Mouse (Mus musculus) left cerebral cortex, postnatal 10 days (tissue): ENCODE data around the gene Mrpl49. TPM values are rescaled to one million over a fixed set of nuclear protein-coding genes. Genes with fewer than 3 reads are reported as not detected.

Experiments
- DNase-seq, 2 experiments: peaks; one replicate each; pipeline ENCODE4 v3.0.0; 2021 to 2022; ENCODE audit warnings: low spot score in 2 of 2, mixed read lengths in 1 of 2; ENCODE audit errors: extremely low spot score in 1 of 2
- intact Hi-C: fragments of 180-260 bp; cut with DNase I; formaldehyde crosslinking; loops from one replicate; pipeline ENCODE4 v1.15.1; 2025
- total RNA-seq, 2 experiments: library from RNA; stranded (reverse); gene quantifications; 2 replicates each; pipeline ENCODE4 v1.2.3; 2021

Gene Mrpl49
- total RNA-seq, result 10 to 100 TPM; 43.3 to 45.3 TPM

- peak; percentile 99 to 100 for DNase-seq
- intact Hi-C loops, result no loop called here
These were observed at the start of gene Mrpl49, which contains the start of gene Fau for GRCm38 (mm10) chr19:6057313-6058096. Gene Mrpl49 (minus strand): TSS chr19:6057785. Gene Fau (plus strand): TSS chr19:6057844.

GRCm38 (mm10) chr19:6105586-6105985 is 48.0 kb upstream of the Mrpl49 start, which contains the start of gene Naaladl1:
Gene Naaladl1 (plus strand): TSS chr19:6105782.
- intact Hi-C loops, result no loop called here
- DNase-seq, result no peak

GRCm38 (mm10) chr19:6104476-6104875 is 46.9 kb upstream of the Mrpl49 start:
- intact Hi-C loops, result no loop called here
- DNase-seq, result no peak

GRCm38 (mm10) chr19:6102169-6102853 is 44.7 kb upstream of the Mrpl49 start:
- intact Hi-C loops, result no loop called here
- no peak for DNase-seq

GRCm38 (mm10) chr19:6101186-6101585 is 43.6 kb upstream of the Mrpl49 start:
- intact Hi-C loops, result no loop called here
- no peak for DNase-seq

GRCm38 (mm10) chr19:6097847-6098246 is 40.3 kb upstream of the Mrpl49 start:
- DNase-seq, result no peak
- intact Hi-C loops, result no loop called here

- no peak for DNase-seq
- intact Hi-C loops, result no loop called here
These were observed 36.5 kb upstream of the Mrpl49 start, which contains the start of gene AC131692.1 for GRCm38 (mm10) chr19:6094119-6094518. Gene AC131692.1 (plus strand): TSS chr19:6094419.

- intact Hi-C loops, result no loop called here
- no peak for DNase-seq
These were observed 31.3 kb upstream of the Mrpl49 start for GRCm38 (mm10) chr19:6088841-6089240.

- intact Hi-C loops, result no loop called here
- peak in 1 of 2 experiments; percentile 69 for DNase-seq
These were observed 27.9 kb upstream of the Mrpl49 start for GRCm38 (mm10) chr19:6085417-6085879.

GRCm38 (mm10) chr19:6084478-6085248 is 27.1 kb upstream of the Mrpl49 start, which contains the start of the genes Zfpl1 and Cdca5:
Gene Zfpl1 (minus strand): TSS chr19:6084956.
Gene Cdca5 (plus strand): TSS chr19:6084983.
- intact Hi-C loops, result no loop called here
- peak; percentile 97 for DNase-seq

- no peak for DNase-seq
- intact Hi-C loops, result no loop called here
These were observed 24.6 kb upstream of the Mrpl49 start, which contains the start of gene Gm28374 for GRCm38 (mm10) chr19:6082156-6082555. Gene Gm28374 (minus strand): TSS chr19:6082256.

GRCm38 (mm10) chr19:6079983-6080480 is 22.4 kb upstream of the Mrpl49 start, which contains the start of gene Tmem262:
Gene Tmem262 (plus strand): TSS chr19:6080033.
- no peak for DNase-seq
- intact Hi-C loops, result loop anchor here (5.0 kb wide), 1 partner anchor 37 kb away; the partner anchor contains the start of gene Sac3d1

- peak; percentile 86 to 89 for DNase-seq
- intact Hi-C loops, result loop anchor here (5.0 kb wide), 1 partner anchor 41 kb away; the partner anchor contains the start of gene Sac3d1
These were observed 19.2 kb upstream of the Mrpl49 start, which contains the start of gene Vps51 for GRCm38 (mm10) chr19:6076564-6077393. Gene Vps51 (minus strand): TSS chr19:6077231.

GRCm38 (mm10) chr19:6073889-6074288 is 16.3 kb upstream of the Mrpl49 start:
- DNase-seq, result no peak
- intact Hi-C loops, result no loop called here

GRCm38 (mm10) chr19:6071261-6071660 is 13.7 kb upstream of the Mrpl49 start:
- intact Hi-C loops, result no loop called here

GRCm38 (mm10) chr19:6070571-6071250 is 13.1 kb upstream of the Mrpl49 start:
- intact Hi-C loops, result no loop called here
- no peak for DNase-seq

More at GRCm38 (mm10) chr19:6071261-6071660, 13.7 kb upstream of the Mrpl49 start:
- DNase-seq, result no peak

GRCm38 (mm10) chr19:6069851-6070250 is 12.3 kb upstream of the Mrpl49 start:
- intact Hi-C loops, result no loop called here
- no peak for DNase-seq
